ENCODE assay signal across 15 mouse cellular contexts in genomic region chr7:75828536-75828935, GRCm38 (mm10). TPM values are rescaled to one million over a fixed set of nuclear protein-coding genes. Genes with fewer than 3 reads are reported as not detected.
DNase-seq lines count a peak whose midpoint lies in the region; ATAC-seq and TF ChIP-seq lines count a peak whose summit lies in the region.
"Had no signal": no experiment of that assay in that cellular context is flagged by ENCODE, and none has a peak within 500 bp of the region (broad histone marks: within the 10 kb centered on the region; RNA-seq: fewer than 3 reads in every experiment).

No protein-coding gene starts in this region.

- no peak overlapping the region for H3K9ac ChIP-seq in liver, embryonic 12.5 days
- H3K9ac ChIP-seq in liver, embryonic 14.5 days (replicated peaks): no peak overlapping the region
- H3K9ac ChIP-seq in liver, postnatal 0 days (replicated peaks): no peak overlapping the region
- H3K9ac ChIP-seq: embryonic facial prominence, embryonic 12.5 days; embryonic facial prominence, embryonic 15.5 days; forebrain, postnatal 0 days; hindbrain, embryonic 12.5 days; hindbrain, embryonic 15.5 days had no signal

- DNase-seq in adrenal gland, adult 2 months: peak; percentile 47
- DNase-seq in adrenal gland, postnatal 25 days: no peak
- DNase-seq in liver: no peak
- DNase-seq in liver, embryonic 14.5 days (ENCODE audit: low read depth in 3 of 3, low spot score in 3 of 3): no peak
- DNase-seq in liver, postnatal 0 days: no peak
- no peak for DNase-seq in spleen, postnatal 4 days (ENCODE audit: low spot score in 2 of 2)

- no peaks in the 10 kb centered on the region for H3K36me3 ChIP-seq in liver, embryonic 12.5 days
- H3K36me3 ChIP-seq in liver, embryonic 14.5 days (replicated peaks; ENCODE audit: control insufficient read depth, insufficient read depth, low read depth): no peaks in the 10 kb centered on the region
- H3K36me3 ChIP-seq in liver, postnatal 0 days (replicated peaks; ENCODE audit: insufficient read depth, low read length): no peaks in the 10 kb centered on the region
- H3K36me3 ChIP-seq: embryonic facial prominence, embryonic 12.5 days; embryonic facial prominence, embryonic 15.5 days; G1E; hindbrain, embryonic 12.5 days; hindbrain, embryonic 15.5 days had no signal

- no peaks in the 10 kb centered on the region for H3K27me3 ChIP-seq in liver, embryonic 12.5 days (replicated peaks)
- H3K27me3 ChIP-seq in liver, embryonic 14.5 days (ENCODE audit: control insufficient read depth, insufficient read depth, low read length): no peaks in the 10 kb centered on the region
- H3K27me3 ChIP-seq in liver, postnatal 0 days (ENCODE audit: insufficient read depth, low read length): no peaks in the 10 kb centered on the region
- H3K27me3 ChIP-seq: CH12.LX; embryonic facial prominence, embryonic 12.5 days; embryonic facial prominence, embryonic 15.5 days; hindbrain, embryonic 12.5 days; hindbrain, embryonic 15.5 days had no signal

- TF ChIP-seq CTCF in liver, embryonic 14.5 days (IDR thresholded peaks at IDR 0.05; ENCODE audit: low read depth): no peak
- no peak for TF ChIP-seq CTCF in liver, postnatal 0 days (IDR thresholded peaks at IDR 0.05; ENCODE audit: low read depth)

- no peak for TF ChIP-seq EP300 in liver, embryonic 14.5 days (IDR thresholded peaks at IDR 0.05; ENCODE audit: low read depth)
- TF ChIP-seq EP300 in liver, postnatal 0 days (IDR thresholded peaks at IDR 0.05; ENCODE audit: low read depth): no peak

- H3K4me2 ChIP-seq in liver, embryonic 12.5 days: no peak overlapping the region
- H3K4me2 ChIP-seq in liver, embryonic 14.5 days (ENCODE audit: low read depth): no peak overlapping the region
- H3K4me2 ChIP-seq in liver, postnatal 0 days (ENCODE audit: low read depth, low read length): no peak overlapping the region
- H3K4me2 ChIP-seq: embryonic facial prominence, embryonic 12.5 days; embryonic facial prominence, embryonic 15.5 days; hindbrain, embryonic 12.5 days; hindbrain, embryonic 15.5 days had no signal

- H3K27ac ChIP-seq in liver, embryonic 12.5 days: peak overlapping the region; percentile 91
- H3K27ac ChIP-seq in liver, embryonic 14.5 days: peak overlapping the region; percentile 55
- 0 out of 2 replicates have a peak overlapping the region, but pooled peaks have one; percentile 3 for H3K27ac ChIP-seq in liver, postnatal 0 days (ENCODE audit: low read depth)
- H3K27ac ChIP-seq: embryonic facial prominence, embryonic 12.5 days; embryonic facial prominence, embryonic 15.5 days; gastrocnemius, adult 2 months; hindbrain, embryonic 12.5 days; hindbrain, embryonic 15.5 days had no signal

- ATAC-seq in liver, embryonic 12.5 days: no peak
- ATAC-seq in liver, embryonic 14.5 days (ENCODE audit: insufficient read depth): no peak
- ATAC-seq in liver, postnatal 0 days: no peak

- no peak overlapping the region for H3K4me3 ChIP-seq in liver, embryonic 12.5 days
- H3K4me3 ChIP-seq in liver, embryonic 14.5 days (ENCODE audit: insufficient read depth in 1 of 2, low read depth in 2 of 2, low read length in 2 of 2): no peak overlapping the region
- H3K4me3 ChIP-seq in liver, postnatal 0 days (ENCODE audit: low read depth, low read length): no peak overlapping the region
- H3K4me3 ChIP-seq: embryonic facial prominence, embryonic 12.5 days; embryonic facial prominence, embryonic 15.5 days; gastrocnemius, adult 2 months; hindbrain, embryonic 12.5 days; hindbrain, embryonic 15.5 days had no signal

- WGBS in liver, embryonic 12.5 days (ENCODE audit: insufficient replicate concordance): 77% methylated on average over 5 of the region's 5 CpGs
- 74% methylated on average over 5 of the region's 5 CpGs for WGBS in liver, embryonic 14.5 days (ENCODE audit: insufficient replicate concordance)
- 75% methylated on average over 5 of the region's 5 CpGs for WGBS in liver, postnatal 0 days (ENCODE audit: insufficient replicate concordance)

- peaks cover 58% of the 10 kb centered on the region for H3K4me1 ChIP-seq in liver, embryonic 12.5 days
- peaks cover 43 to 49% of the 10 kb centered on the region in 2 experiments for H3K4me1 ChIP-seq in liver, embryonic 14.5 days (replicated peaks; ENCODE audit: control insufficient read depth in 2 of 2, insufficient read depth in 2 of 2, low read length in 1 of 2)
- peaks cover 31% of the 10 kb centered on the region for H3K4me1 ChIP-seq in liver, postnatal 0 days (ENCODE audit: insufficient read depth)
- H3K4me1 ChIP-seq: embryonic facial prominence, embryonic 12.5 days; embryonic facial prominence, embryonic 15.5 days; hindbrain, embryonic 12.5 days; hindbrain, embryonic 15.5 days had no signal

- no peaks in the 10 kb centered on the region for H3K9me3 ChIP-seq in liver, embryonic 12.5 days (replicated peaks)
- H3K9me3 ChIP-seq in liver, embryonic 14.5 days (ENCODE audit: control insufficient read depth, low read length): no peaks in the 10 kb centered on the region
- H3K9me3 ChIP-seq in liver, postnatal 0 days (ENCODE audit: low read length): no peaks in the 10 kb centered on the region
- H3K9me3 ChIP-seq: embryonic facial prominence, embryonic 12.5 days; embryonic facial prominence, embryonic 15.5 days; G1E; hindbrain, embryonic 12.5 days; hindbrain, embryonic 15.5 days had no signal

RNA-seq across cellular contexts. Expression of gene Klhl25, which starts 19.6 kb away (rescaled TPM):
- total RNA-seq in adrenal gland, adult 2 months (2021): 10 to 100 TPM; 13.6 to 20.1 TPM
- 13.4 and 14.9 TPM in 2 replicates for polyA plus RNA-seq in adrenal gland, adult 2 months (2012; rRNA removed)
- 10.9 and 16.2 TPM in 2 replicates for total RNA-seq in adrenal gland, postnatal 25 days (2021)
- 12.1 and 12.2 TPM in 2 replicates for polyA plus RNA-seq in liver, embryonic 12.5 days (2016; fragmentation: Nextera tagmentation; extraction: Ambion mirVana)
- 7.6 and 7.9 TPM in 2 replicates for polyA plus RNA-seq in liver, embryonic 14.5 days (2012; rRNA removed)
- 8.9 and 9.5 TPM in 2 replicates for polyA plus RNA-seq in liver, embryonic 14.5 days (2014; fragmentation: Nextera tagmentation; extraction: Ambion mirVana)
- 13.0 and 13.5 TPM in 2 replicates for polyA plus RNA-seq in liver, postnatal 0 days (2015; fragmentation: Nextera tagmentation; extraction: Ambion mirVana)

Comparison
In these comparisons a context has a peak if more than half of its experiments do, and no peak if none do; other contexts are left out.
1. H3K27ac ChIP-seq: peak in every context shown above with its lines; median percentile 91 in liver, embryonic 12.5 days; 55 in liver, embryonic 14.5 days; 3 in liver, postnatal 0 days.